Mouse (Mus musculus) CH12.LX (cell line): ENCODE results near the gene Fbxw10. TPM values are rescaled to one million over a fixed set of nuclear protein-coding genes. Genes with fewer than 3 reads are reported as not detected.

ENCODE experiments used
- DNase-seq: peaks from one replicate; pipeline ENCODE4 v3.0.0-alpha.2; 2013; ENCODE audit errors: extremely low read depth
- H3K27ac ChIP-seq: 2 replicates; pipeline ENCODE4 v1.5.1; 2012; ENCODE audit warnings: low read depth, mild to moderate bottlenecking, control low read depth, moderate library complexity; ENCODE audit not compliant: insufficient read depth
- H3K27me3 ChIP-seq: replicated peaks from 2 replicates; pipeline ENCODE3; 2012; ENCODE audit warnings: inconsistent platforms
- H3K36me3 ChIP-seq, 2 experiments: replicated peaks in 1 of 2; 2 replicates each; pipeline versions ENCODE3 to v1.6.1; 2012; ENCODE audit warnings: inconsistent platforms in 1 of 2, low read length in 1 of 2, mild to moderate bottlenecking in 1 of 2, mixed read lengths in 1 of 2, moderate library complexity in 1 of 2; ENCODE audit not compliant: control insufficient read depth in 1 of 2, insufficient read depth in 1 of 2
- H3K4me1 ChIP-seq, 2 experiments: 2 replicates each; pipeline ENCODE4 v1.6.1; 2012; ENCODE audit warnings: inconsistent platforms in 1 of 2, moderate library complexity in 1 of 2; ENCODE audit not compliant: insufficient read depth in 2 of 2, control insufficient read depth in 1 of 2
- H3K4me2 ChIP-seq: 2 replicates; pipeline ENCODE4 v1.6.1; 2012; ENCODE audit warnings: low read depth, mild to moderate bottlenecking, control low read depth; ENCODE audit not compliant: poor library complexity, insufficient read depth, severe bottlenecking
- H3K4me3 ChIP-seq, 3 experiments: fragments of 150-350 bp in 1 of 3; sonication (generic) in 1 of 3; replicated peaks in 1 of 3; 2 replicates each; pipeline versions ENCODE3 to v1.5.1; 2011 to 2012; ENCODE audit warnings: low read depth in 2 of 3, low read length in 2 of 3, mild to moderate bottlenecking in 2 of 3, moderate library complexity in 2 of 3, control low read depth in 1 of 3, improper control_type of control experiment in 1 of 3, inconsistent platforms in 1 of 3, mixed read lengths in 1 of 3; ENCODE audit not compliant: poor library complexity in 1 of 3
- H3K79me2 ChIP-seq: replicated peaks from 2 replicates; pipeline ENCODE4 v1.6.1; 2012; ENCODE audit warnings: mild to moderate bottlenecking, moderate library complexity; ENCODE audit not compliant: control insufficient read depth, poor library complexity, insufficient read depth, severe bottlenecking; ENCODE audit errors: extremely low read depth
- H3K9ac ChIP-seq: 2 replicates; pipeline ENCODE4 v1.6.1; 2012; ENCODE audit warnings: low read depth, mild to moderate bottlenecking, control low read depth, moderate library complexity; ENCODE audit not compliant: insufficient read depth
- H3K9me3 ChIP-seq: replicated peaks from 2 replicates; pipeline ENCODE3; 2012; ENCODE audit warnings: low read length, inconsistent platforms, mixed read lengths
- CHD1 ChIP-seq: IDR thresholded peaks from 2 replicates; pipeline ENCODE4 v1.6.1; 2012; ENCODE audit warnings: low read depth, low read length, improper control_type of control experiment, inconsistent platforms
- CHD2 ChIP-seq: IDR thresholded peaks from 2 replicates; pipeline ENCODE4 v1.6.1; 2011; ENCODE audit warnings: low read length, improper control_type of control experiment
- EP300 ChIP-seq: IDR thresholded peaks from 2 replicates; pipeline ENCODE4 v1.6.1; 2011; ENCODE audit warnings: low read length, improper control_type of control experiment
- KAT2A ChIP-seq: IDR thresholded peaks from 2 replicates; pipeline ENCODE4 v1.6.1; 2012; ENCODE audit warnings: low read length, improper control_type of control experiment, inconsistent platforms; ENCODE audit not compliant: insufficient replicate concordance
- MAZ ChIP-seq: IDR thresholded peaks from 2 replicates; pipeline ENCODE4 v1.6.1; 2012; ENCODE audit warnings: low read depth, mild to moderate bottlenecking, inconsistent platforms, low read length, improper control_type of control experiment, moderate library complexity
- MEF2A ChIP-seq: IDR thresholded peaks from 2 replicates; pipeline ENCODE4 v1.6.1; 2014; ENCODE audit warnings: low read depth, mild to moderate bottlenecking, inconsistent platforms, low read length, improper control_type of control experiment, borderline replicate concordance
- MXI1 ChIP-seq: IDR thresholded peaks from 2 replicates; pipeline ENCODE4 v1.6.1; 2011; ENCODE audit warnings: mild to moderate bottlenecking, low read depth, low read length, improper control_type of control experiment
- NELFE ChIP-seq: IDR thresholded peaks from 2 replicates; pipeline ENCODE4 v1.6.1; 2011; ENCODE audit warnings: low read depth, low read length, improper control_type of control experiment
- NRF1 ChIP-seq: IDR thresholded peaks from 2 replicates; pipeline ENCODE4 v1.6.1; 2014; ENCODE audit warnings: low read depth, mild to moderate bottlenecking, inconsistent platforms, low read length, improper control_type of control experiment, moderate library complexity
- POLR2A ChIP-seq: IDR thresholded peaks from 2 replicates; pipeline ENCODE4 v1.6.1; 2011; ENCODE audit warnings: low read depth, mild to moderate bottlenecking, improper control_type of control experiment, low read length
- POLR2AphosphoS2 ChIP-seq: IDR thresholded peaks from 2 replicates; pipeline ENCODE4 v1.6.1; 2011; ENCODE audit warnings: low read depth, low read length, improper control_type of control experiment
- RCOR1 ChIP-seq: conservative IDR thresholded peaks from 2 replicates; pipeline ENCODE4 v1.6.1; 2012; ENCODE audit warnings: low read depth, mild to moderate bottlenecking, inconsistent platforms, low read length, improper control_type of control experiment
- SIN3A ChIP-seq: IDR thresholded peaks from 2 replicates; pipeline ENCODE4 v1.6.1; 2012; ENCODE audit warnings: low read length, improper control_type of control experiment, inconsistent platforms
- SMC3 ChIP-seq: IDR thresholded peaks from 2 replicates; pipeline ENCODE4 v1.6.1; 2011; ENCODE audit warnings: low read depth, low read length, improper control_type of control experiment
- TBP ChIP-seq: conservative IDR thresholded peaks from 2 replicates; pipeline ENCODE4 v1.6.1; 2011; ENCODE audit warnings: low read depth, low read length, improper control_type of control experiment
- UBTF ChIP-seq: IDR thresholded peaks from 2 replicates; pipeline ENCODE4 v1.6.1; 2012; ENCODE audit warnings: low read depth, mild to moderate bottlenecking, inconsistent platforms, low read length, improper control_type of control experiment, moderate library complexity
- ZKSCAN1 ChIP-seq: IDR thresholded peaks from 2 replicates; pipeline ENCODE4 v1.6.1; 2012; ENCODE audit warnings: low read depth, inconsistent platforms, low read length, improper control_type of control experiment, borderline replicate concordance
- ZMIZ1 ChIP-seq: IDR thresholded peaks from 2 replicates; pipeline ENCODE4 v1.6.1; 2012; ENCODE audit warnings: low read depth, mild to moderate bottlenecking, inconsistent platforms, low read length, improper control_type of control experiment
- dilution Hi-C: fragments of 300-500 bp; cut with MboI; formaldehyde crosslinking; loops from 2 replicates; pipeline ENCODE4 v1.14.3; 2020; ENCODE audit warnings: low sequenced_read_pairs; ENCODE audit not compliant: extremely low pct_unique_long_range_greater_than_20kb, extremely low pct_ligation_motif_present
- in situ Hi-C: fragments of 300-500 bp; cut with MboI; formaldehyde crosslinking; loops from 3 replicates; pipeline ENCODE4 v1.14.3; 2019; ENCODE audit warnings: low sequenced_read_pairs, low pct_ligation_motif_present, low pct_unique_long_range_greater_than_20kb, mixed read lengths
- polyA plus RNA-seq: library from polyadenylated mRNA; unstranded; fragments of >175 nt; gene quantifications from 2 replicates; pipeline ENCODE4 v1.2.1, GENCODE M21; 2012; ENCODE audit warnings: low read depth; ENCODE audit not compliant: insufficient read length
- total RNA-seq, 2 experiments: library from RNA; depleted of rRNA; stranded (reverse); fragments of 300-350 nt in 1 of 2; fragments of >200 nt in 1 of 2; gene quantifications; 2 replicates each; pipeline ENCODE4 v1.2.3; 2012 to 2014

Fbxw10 gene
- total and polyA plus RNA-seq, 3 experiments: 0.59 to 1.4 (median 0.78) TPM

DNA sequence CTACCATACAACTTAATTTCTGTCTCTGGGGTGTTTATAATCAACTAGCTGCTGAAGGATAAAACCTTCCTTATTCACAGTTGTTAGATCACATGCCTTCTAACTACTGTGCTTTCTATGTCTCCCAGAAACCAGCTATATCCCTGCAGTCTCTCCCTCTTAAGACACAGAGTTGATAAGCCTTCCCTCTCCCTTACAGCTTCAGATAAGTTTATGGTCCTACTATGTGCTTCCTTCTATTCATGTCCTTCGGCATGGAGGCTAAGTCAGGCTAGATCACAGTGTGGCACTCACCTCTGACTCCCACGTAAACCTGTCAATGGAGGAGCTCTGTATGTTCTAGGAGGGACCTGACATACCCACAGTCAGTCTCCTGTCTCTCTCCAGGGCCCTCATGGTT lies 16.5 kb upstream of the Fbxw10 start:
- Histone ChIP-seq H3K9ac (no peak overlapping the region), H3K4me1 (no peaks in the 10 kb centered on the region; a peak in 1 of 4 replicates)
- dilution Hi-C loops: no loop called here
- no peak for DNase-seq
- TF ChIP-seq MEF2A: no peak
- peak; percentile 34; the same call in 1 of the 2 replicates for TF ChIP-seq ZKSCAN1
- TF ChIP-seq UBTF: no peak
- TF ChIP-seq, all 38 proteins: peak for 1
- Histone ChIP-seq H3K79me2 (no peaks in the 10 kb centered on the region), H3K27ac (no peak overlapping the region), H3K27me3 (no peaks in the 10 kb centered on the region), H3K4me3 (no peak overlapping the region), H3K9me3 (no peaks in the 10 kb centered on the region), H3K36me3 (no peaks in the 10 kb centered on the region), H3K4me2 (no peak overlapping the region)
- in situ Hi-C loops: no loop called here

DNA sequence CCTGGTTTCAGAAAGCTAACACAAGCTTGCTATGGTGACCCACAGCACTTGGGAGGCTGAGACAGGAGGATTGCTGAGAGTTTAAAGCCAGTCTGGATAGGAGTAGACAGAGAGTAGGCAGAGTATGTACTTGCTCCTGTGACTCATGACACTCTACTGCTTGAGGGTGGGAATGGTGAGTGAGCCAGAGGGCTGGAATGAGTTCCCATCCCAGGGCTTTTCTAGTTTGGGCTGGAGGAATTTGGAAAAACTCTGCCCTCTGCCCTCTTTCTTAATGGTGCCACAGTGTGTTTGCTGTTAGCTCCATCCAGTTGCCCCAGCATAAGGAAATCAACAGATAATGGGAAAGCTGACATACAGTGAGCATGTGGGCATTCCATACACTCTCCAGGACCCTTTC lies 15.0 kb upstream of the Fbxw10 start:
- H3K27ac ChIP-seq: no peak overlapping the region
- in situ Hi-C loops (no loop called here), dilution Hi-C loops (no loop called here)
- H3K79me2 ChIP-seq: no peaks in the 10 kb centered on the region
- no peaks in the 10 kb centered on the region for H3K9me3 ChIP-seq
- no peak overlapping the region for H3K4me2 ChIP-seq
- no peak overlapping the region for H3K9ac ChIP-seq
- no peak overlapping the region for H3K4me3 ChIP-seq
- TF ChIP-seq EP300 (no peak), MXI1 (no peak), ZMIZ1 (no peak), NELFE (no peak), TBP (no peak), RCOR1 (no peak), SIN3A (no peak), KAT2A (no peak), SMC3 (no peak), CHD2 (no peak), POLR2A (no peak), NRF1 (no peak), POLR2AphosphoS2 (no peak), CHD1 (no peak), UBTF (no peak), MAZ (no peak)
- DNase-seq: no peak
- peaks cover 4% of the 10 kb centered on the region for H3K27me3 ChIP-seq
- H3K4me1 ChIP-seq: no peaks in the 10 kb centered on the region; a peak in 1 of 4 replicates
- H3K36me3 ChIP-seq: no peaks in the 10 kb centered on the region
